Mouse (Mus musculus) olfactory bulb, adult 2 months (tissue): ENCODE measurements around the gene Ankle2.

Experiments used
- CTCF ChIP-seq: fragments of 200-500 bp; IDR thresholded peaks from 2 replicates; pipeline ENCODE4 v1.5.1; 2012; ENCODE audit warnings: low read depth, mild to moderate bottlenecking, low read length, moderate library complexity; ENCODE audit not compliant: insufficient read depth
- POLR2A ChIP-seq: fragments of 200-500 bp; IDR thresholded peaks from 2 replicates; pipeline ENCODE4 v1.6.1; 2012; ENCODE audit warnings: mild to moderate bottlenecking, low read depth, low read length, moderate library complexity; ENCODE audit not compliant: insufficient read depth

DNA sequence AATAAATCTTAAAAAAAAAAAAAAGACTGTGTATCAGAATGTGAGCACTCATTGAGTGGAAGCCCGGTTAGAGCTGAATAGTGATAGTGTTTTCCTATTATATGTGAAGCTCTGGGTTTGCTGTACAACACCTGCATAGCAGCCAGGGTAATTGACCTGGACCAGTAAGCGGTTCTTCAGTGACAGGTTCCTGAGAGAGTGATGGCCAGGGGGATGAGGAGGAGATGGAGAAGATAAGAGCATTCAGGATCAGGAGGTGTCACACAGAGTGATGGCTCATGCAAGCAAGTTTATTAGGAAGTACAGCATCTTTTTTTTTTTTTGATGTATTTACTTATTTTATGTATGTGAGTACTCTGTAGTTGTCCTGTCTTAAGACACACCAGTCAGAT is 56.3 kb downstream of the Ankle2 start:
- TF ChIP-seq CTCF, result no peak
- TF ChIP-seq POLR2A, result no peak
